Comparison of ENCODE assay signal across 19 mouse cellular contexts in the genomic region with DNA sequence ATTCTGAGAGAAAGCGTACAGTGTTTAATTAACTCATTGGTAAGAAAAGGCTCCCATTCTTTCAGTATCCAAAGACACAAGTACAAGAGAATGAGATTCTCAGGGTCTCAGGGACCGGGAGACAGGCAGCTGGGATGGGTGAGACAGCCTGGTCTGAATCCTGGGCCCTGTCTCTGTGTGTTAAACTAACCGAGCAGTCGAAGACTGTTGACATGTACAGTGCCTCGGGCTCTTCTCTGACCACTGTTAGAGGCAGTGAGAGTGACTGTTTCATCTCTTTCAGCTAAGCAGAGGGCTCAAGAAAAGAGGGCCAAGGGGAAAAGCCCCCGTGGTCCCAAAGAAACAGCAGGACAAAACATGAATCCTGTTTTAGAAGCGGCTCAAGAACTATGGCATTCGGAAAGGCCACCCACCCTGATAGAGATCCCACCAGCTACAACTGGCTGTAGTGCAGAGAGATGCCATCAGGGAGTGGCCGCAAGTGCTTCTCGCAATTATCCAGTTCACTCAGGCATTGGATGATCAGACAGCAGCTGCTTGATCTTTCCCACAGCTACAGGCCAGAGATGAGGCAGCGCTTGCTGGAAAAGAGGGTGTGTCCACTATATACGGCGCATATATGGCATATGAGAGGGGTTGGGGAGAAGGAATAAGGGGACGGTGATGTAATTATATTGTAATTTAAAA.
A peak's percentile ranks its signal among the peaks of the same experiment; 100 is the strongest.
DNase-seq lines count a peak whose midpoint lies in the region; ATAC-seq and TF ChIP-seq lines count a peak whose summit lies in the region.
"Had no signal": no experiment of that assay in that cellular context is flagged by ENCODE, and none has a peak within 500 bp of the region (broad histone marks: within the 10 kb centered on the region; RNA-seq: fewer than 3 reads in every experiment).

No protein-coding gene starts in this region.

- no peak for TF ChIP-seq CTCF in forebrain, postnatal 0 days (IDR thresholded peaks at IDR 0.05; ENCODE audit: low read depth)
- no peak for TF ChIP-seq CTCF in Patski (IDR thresholded peaks at IDR 0.05)

- H3K27me3 ChIP-seq in forebrain, embryonic 11.5 days (ENCODE audit: control insufficient read depth, insufficient read depth, low read length) = no peaks in the 10 kb centered on the region
- H3K27me3 ChIP-seq in forebrain, postnatal 0 days (ENCODE audit: insufficient read depth, low read length) = no peaks in the 10 kb centered on the region
- H3K27me3 ChIP-seq in Patski = no peaks in the 10 kb centered on the region
- H3K27me3 ChIP-seq in forebrain, embryonic 15.5 days = no peaks in the 10 kb centered on the region
- H3K27me3 ChIP-seq in midbrain, embryonic 14.5 days (ENCODE audit: control insufficient read depth, insufficient read depth, low read length) = no peaks in the 10 kb centered on the region
- H3K27me3 ChIP-seq: megakaryocyte, embryonic 14.5 days; neural tube, embryonic 12.5 days had no signal

- 64% methylated on average over 14 of the region's 14 CpGs for WGBS in forebrain, embryonic 11.5 days
- 60% methylated on average over 14 of the region's 14 CpGs for WGBS in forebrain, postnatal 0 days
- WGBS in forebrain, embryonic 15.5 days = 56% methylated on average over 14 of the region's 14 CpGs
- WGBS in midbrain, embryonic 14.5 days = 65% methylated on average over 14 of the region's 14 CpGs

- no peak overlapping the region for H3K4me3 ChIP-seq in forebrain, embryonic 11.5 days (ENCODE audit: low read depth, low read length)
- H3K4me3 ChIP-seq in forebrain, postnatal 0 days (ENCODE audit: low read depth, low read length) = no peak overlapping the region
- no peak overlapping the region for H3K4me3 ChIP-seq in forebrain, embryonic 15.5 days
- no peak overlapping the region for H3K4me3 ChIP-seq in midbrain, embryonic 14.5 days (replicated peaks; ENCODE audit: low read depth, low read length)
- H3K4me3 ChIP-seq: layer of hippocampus, adult 2 months; left cerebral cortex, adult 2 months; megakaryocyte, embryonic 14.5 days; neural tube, embryonic 12.5 days had no signal

- no peak overlapping the region for H3K4me2 ChIP-seq in forebrain, embryonic 11.5 days (ENCODE audit: low read depth, low read length, severe bottlenecking)
- H3K4me2 ChIP-seq in forebrain, postnatal 0 days (ENCODE audit: low read depth) = no peak overlapping the region
- H3K4me2 ChIP-seq in forebrain, embryonic 15.5 days (replicated peaks) = no peak overlapping the region
- no peak overlapping the region for H3K4me2 ChIP-seq in midbrain, embryonic 14.5 days (ENCODE audit: low read length)
- H3K4me2 ChIP-seq: heart, embryonic 11.5 days; lung, embryonic 14.5 days; neural tube, embryonic 12.5 days had no signal

- CTCF ChIA-PET in Patski (lab: Charles Lee) = interaction anchor here (1.5 to 2.0 kb wide), 2 partner anchors 23 to 26 kb away, joined by 4 read pairs; no protein-coding TSS in a partner anchor

- no peaks in the 10 kb centered on the region for H3K36me3 ChIP-seq in forebrain, embryonic 11.5 days (ENCODE audit: control insufficient read depth, insufficient read depth, low read length)
- H3K36me3 ChIP-seq in forebrain, postnatal 0 days (ENCODE audit: insufficient read depth) = no peaks in the 10 kb centered on the region
- no peaks in the 10 kb centered on the region for H3K36me3 ChIP-seq in forebrain, embryonic 15.5 days
- H3K36me3 ChIP-seq in midbrain, embryonic 14.5 days (ENCODE audit: control insufficient read depth, insufficient read depth, low read length) = no peaks in the 10 kb centered on the region
- H3K36me3 ChIP-seq: neural tube, embryonic 12.5 days had no signal

- H3K9me3 ChIP-seq in forebrain, embryonic 11.5 days (ENCODE audit: control insufficient read depth, low read length) = no peaks in the 10 kb centered on the region
- H3K9me3 ChIP-seq in forebrain, postnatal 0 days (ENCODE audit: low read length) = no peaks in the 10 kb centered on the region
- no peaks in the 10 kb centered on the region for H3K9me3 ChIP-seq in forebrain, embryonic 15.5 days
- H3K9me3 ChIP-seq in midbrain, embryonic 14.5 days (ENCODE audit: control insufficient read depth, low read length) = no peaks in the 10 kb centered on the region; the same call in 1 of the 2 replicates

- in situ Hi-C loops in Patski (cut with MboI; ENCODE audit: low pct_unique_long_range_greater_than_20kb) = no loop called here

- DNase-seq in forebrain, embryonic 11.5 days (ENCODE audit: low spot score) = no peak
- no peak for DNase-seq in forebrain, postnatal 0 days
- DNase-seq in Patski (ENCODE audit: low read depth, low spot score) = no peak
- peak; percentile 12 for DNase-seq in midbrain, embryonic 14.5 days
- DNase-seq in gastrocnemius, postnatal 25 days = no peak
- DNase-seq in spleen, postnatal 36 days (ENCODE audit: low spot score in 2 of 2) = no peak
- DNase-seq in right cerebral cortex, postnatal 4 days = no peak
- DNase-seq: adrenal gland, postnatal 25 days; heart, postnatal 4 days; kidney, adult 18-20 months; liver; lung, embryonic 14.5 days; right cerebral cortex, adult 18-20 months had no signal

- H3K9ac ChIP-seq in forebrain, embryonic 11.5 days (ENCODE audit: low read length) = no peak overlapping the region
- no peak overlapping the region for H3K9ac ChIP-seq in forebrain, postnatal 0 days
- no peak overlapping the region for H3K9ac ChIP-seq in forebrain, embryonic 15.5 days (replicated peaks)
- H3K9ac ChIP-seq in midbrain, embryonic 14.5 days (replicated peaks; ENCODE audit: low read length) = no peak overlapping the region
- H3K9ac ChIP-seq: lung, embryonic 14.5 days; neural tube, embryonic 12.5 days had no signal

- POLR2A ChIA-PET in Patski (lab: Charles Lee) = no interaction called here

- H3K4me1 ChIP-seq in forebrain, embryonic 11.5 days (replicated peaks; ENCODE audit: control insufficient read depth, insufficient read depth, low read length) = no peaks in the 10 kb centered on the region
- H3K4me1 ChIP-seq in forebrain, postnatal 0 days (ENCODE audit: insufficient read depth) = no peaks in the 10 kb centered on the region
- H3K4me1 ChIP-seq in forebrain, embryonic 15.5 days = no peaks in the 10 kb centered on the region
- H3K4me1 ChIP-seq in midbrain, embryonic 14.5 days (ENCODE audit: control insufficient read depth, insufficient read depth, low read length) = no peaks in the 10 kb centered on the region
- H3K4me1 ChIP-seq: megakaryocyte, embryonic 14.5 days; neural tube, embryonic 12.5 days had no signal

- peak; percentile 86 for ATAC-seq in forebrain, embryonic 11.5 days (replicated peaks; ENCODE audit: low FRiP score)
- no peak for ATAC-seq in forebrain, postnatal 0 days
- ATAC-seq in Patski = peak; percentile 28
- ATAC-seq in forebrain, embryonic 15.5 days (replicated peaks) = peak; percentile 43; the same call in 1 of the 2 replicates
- no peak for ATAC-seq in midbrain, embryonic 14.5 days (ENCODE audit: low FRiP score, low TSS enrichment)

- no peak overlapping the region for H3K27ac ChIP-seq in forebrain, embryonic 11.5 days (ENCODE audit: low read depth, low read length)
- no peak overlapping the region for H3K27ac ChIP-seq in forebrain, postnatal 0 days (ENCODE audit: low read depth, low read length)
- H3K27ac ChIP-seq in forebrain, embryonic 15.5 days (replicated peaks) = no peak overlapping the region
- H3K27ac ChIP-seq in midbrain, embryonic 14.5 days (replicated peaks; ENCODE audit: low read depth, low read length) = peak overlapping the region; percentile 16; the same call in 1 of the 2 replicates
- H3K27ac ChIP-seq: layer of hippocampus, adult 2 months; left cerebral cortex, adult 2 months; neural tube, embryonic 12.5 days had no signal

Comparison
In these comparisons a context has a peak if more than half of its experiments do, and no peak if none do; other contexts are left out.
1. ATAC-seq: peak in forebrain, embryonic 11.5 days (single experiment), Patski (single experiment) and forebrain, embryonic 15.5 days (single experiment); none in forebrain, postnatal 0 days (single experiment) and midbrain, embryonic 14.5 days (single experiment).